Mouse (Mus musculus): ENCODE data around the gene Etnk1.

Gene Etnk1

GRCm38 (mm10) chr6:143221245-143221644 is 54.2 kb downstream of the Etnk1 start:
- no peak for DNase-seq

GRCm38 (mm10) chr6:143224057-143224456 is 57.0 kb downstream of the Etnk1 start:
- DNase-seq = no peak

- no peak for DNase-seq
Observed at GRCm38 (mm10) chr6:143224885-143225284, 57.9 kb downstream of the Etnk1 start.

- DNase-seq = no peak
Observed at GRCm38 (mm10) chr6:143228696-143229095, 61.7 kb downstream of the Etnk1 start.

GRCm38 (mm10) chr6:143229906-143230305 is 62.9 kb downstream of the Etnk1 start:
- no peak for DNase-seq

GRCm38 (mm10) chr6:143230888-143231287 is 63.9 kb downstream of the Etnk1 start:
- peak; percentile 32 for DNase-seq

GRCm38 (mm10) chr6:143232718-143233117 is 65.7 kb downstream of the Etnk1 start:
- no peak for DNase-seq

- DNase-seq = no peak
Observed at GRCm38 (mm10) chr6:143234868-143235267, 67.8 kb downstream of the Etnk1 start.

GRCm38 (mm10) chr6:143239362-143240074 is 72.5 kb downstream of the Etnk1 start:
- no peak for DNase-seq

- DNase-seq = no peak
Observed at GRCm38 (mm10) chr6:143243191-143243590, 76.2 kb downstream of the Etnk1 start.

GRCm38 (mm10) chr6:143257921-143258320 is 90.9 kb downstream of the Etnk1 start:
- DNase-seq = no peak

GRCm38 (mm10) chr6:143259169-143259629 is 92.2 kb downstream of the Etnk1 start:
- DNase-seq = peak; percentile 35

GRCm38 (mm10) chr6:143259870-143260559 is 93.0 kb downstream of the Etnk1 start:
- no peak for DNase-seq

GRCm38 (mm10) chr6:143260560-143261288 is 93.7 kb downstream of the Etnk1 start:
- no peak for DNase-seq

GRCm38 (mm10) chr6:143261289-143261665 is 94.3 kb downstream of the Etnk1 start:
- no peak for DNase-seq

- no peak for DNase-seq
Observed at GRCm38 (mm10) chr6:143265482-143265881, 98.5 kb downstream of the Etnk1 start.

GRCm38 (mm10) chr6:143279222-143279621 is 112.2 kb downstream of the Etnk1 start:
- DNase-seq = no peak
